ENCODE assay signal across 13 mouse cellular contexts in the genomic region with DNA sequence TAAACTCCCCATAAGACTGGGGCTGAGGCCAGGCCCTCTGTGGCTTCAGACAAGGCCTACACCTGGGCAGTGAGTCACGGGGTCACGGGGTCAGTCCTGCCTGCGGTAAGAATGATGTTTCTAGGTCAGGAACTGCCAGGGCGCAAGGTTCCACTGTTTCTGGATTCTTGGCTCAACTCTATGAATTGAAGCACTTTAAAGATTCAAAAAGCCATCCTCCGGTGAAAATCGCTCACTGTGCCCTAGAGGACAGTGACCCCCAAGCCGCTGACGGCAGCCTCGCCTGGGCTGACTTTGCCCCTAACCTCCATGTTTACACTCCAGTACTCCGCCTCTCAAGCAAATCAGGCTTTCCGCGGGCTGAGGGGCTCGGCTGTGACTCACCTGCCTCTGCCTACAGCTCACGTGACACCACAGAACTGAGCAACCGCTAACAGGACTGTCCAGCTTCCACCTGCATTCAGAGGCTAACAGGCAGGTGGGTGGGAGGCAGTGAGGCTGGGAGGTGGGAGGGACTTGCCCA. TPM values are rescaled to one million over a fixed set of nuclear protein-coding genes. Genes with fewer than 3 reads are reported as not detected.
DNase-seq lines count a peak whose midpoint lies in the region; ATAC-seq lines count a peak whose summit lies in the region.
"Had no signal": no experiment of that assay in that cellular context is flagged by ENCODE, and none has a peak within 500 bp of the region (broad histone marks: within the 10 kb centered on the region; RNA-seq: fewer than 3 reads in every experiment).

No protein-coding gene starts in this region.

- DNase-seq in urinary bladder, adult 18-20 months (ENCODE audit: low spot score in 2 of 2) = peak; percentile 30 to 33
- no peak for DNase-seq in urinary bladder, postnatal 4 days (ENCODE audit: low spot score in 2 of 2)
- peak; percentile 49 for DNase-seq in kidney, adult 18-20 months
- DNase-seq in liver, embryonic 11.5 days (ENCODE audit: low spot score) = no peak
- peak; percentile 7 for DNase-seq in urinary bladder, postnatal 25 days (ENCODE audit: low spot score)
- no peak for DNase-seq in retina, postnatal 1 day
- no peak for DNase-seq in frontal cortex, postnatal 36 days (ENCODE audit: low spot score in 2 of 2)
- DNase-seq in cerebellum, adult 8-10 months = no peak
- DNase-seq: lung, postnatal 14 days; thymus, postnatal 25 days had no signal

- peaks cover 6% of the 10 kb centered on the region; the same call in 1 of the 2 replicates for H3K4me1 ChIP-seq in liver, embryonic 11.5 days (replicated peaks; ENCODE audit: control insufficient read depth, insufficient read depth, low read length)

- no peak overlapping the region for H3K9ac ChIP-seq in liver, embryonic 11.5 days (ENCODE audit: low read depth, low read length)
- H3K9ac ChIP-seq: embryonic facial prominence, embryonic 15.5 days; neural tube, embryonic 13.5 days had no signal

- no peak overlapping the region for H3K27ac ChIP-seq in liver, embryonic 11.5 days (ENCODE audit: low read depth, low read length)
- H3K27ac ChIP-seq: embryonic facial prominence, embryonic 15.5 days had no signal

- WGBS in liver, embryonic 11.5 days = 51% methylated on average over 15 of the region's 15 CpGs

- ATAC-seq in liver, embryonic 11.5 days (replicated peaks; ENCODE audit: low FRiP score) = peak; percentile 63; the same call in 1 of the 2 replicates

- H3K36me3 ChIP-seq in liver, embryonic 11.5 days (ENCODE audit: control insufficient read depth, insufficient read depth, low read length) = no peaks in the 10 kb centered on the region
- H3K36me3 ChIP-seq: embryonic facial prominence, embryonic 15.5 days; G1E had no signal

- no peak overlapping the region for H3K4me3 ChIP-seq in liver, embryonic 11.5 days (ENCODE audit: low read depth, low read length)
- H3K4me3 ChIP-seq: embryonic facial prominence, embryonic 15.5 days; neural tube, embryonic 13.5 days had no signal

- H3K27me3 ChIP-seq in liver, embryonic 11.5 days (replicated peaks; ENCODE audit: control insufficient read depth, insufficient read depth, low read length) = no peaks in the 10 kb centered on the region; the same call in 1 of the 2 replicates
- H3K27me3 ChIP-seq: embryonic facial prominence, embryonic 15.5 days; neural tube, embryonic 13.5 days had no signal

- H3K9me3 ChIP-seq in liver, embryonic 11.5 days (ENCODE audit: control insufficient read depth, low read length) = no peaks in the 10 kb centered on the region
- H3K9me3 ChIP-seq: embryonic facial prominence, embryonic 15.5 days; G1E; neural tube, embryonic 13.5 days had no signal

- H3K4me2 ChIP-seq in liver, embryonic 11.5 days = no peak overlapping the region; the same call in 1 of the 2 replicates
- H3K4me2 ChIP-seq: embryonic facial prominence, embryonic 15.5 days; neural tube, embryonic 13.5 days had no signal

RNA-seq across cellular contexts. Expression of a gene that starts 43.7 kb away (rescaled TPM):
- polyA plus RNA-seq in liver, embryonic 11.5 days (2014; fragmentation: Nextera tagmentation; extraction: Ambion mirVana) = 0.35 and 0.60 TPM in 2 replicates
- polyA plus RNA-seq: G1E had no signal

Comparison
In these comparisons a context has a peak if more than half of its experiments do, and no peak if none do; other contexts are left out.
1. DNase-seq: peak in urinary bladder, adult 18-20 months (2 of 2), kidney, adult 18-20 months (single experiment) and urinary bladder, postnatal 25 days (single experiment); none in urinary bladder, postnatal 4 days (0 of 2), liver, embryonic 11.5 days (single experiment), retina, postnatal 1 day (single experiment), frontal cortex, postnatal 36 days (0 of 2) and cerebellum, adult 8-10 months (single experiment).